ENCODE assay signal across 8 mouse cellular contexts in genomic region chr1:136132386-136133201, GRCm38 (mm10). TPM values are rescaled to one million over a fixed set of nuclear protein-coding genes. Genes with fewer than 3 reads are reported as not detected.
A peak's percentile ranks its signal among the peaks of the same experiment; 100 is the strongest.
DNase-seq lines count a peak whose midpoint lies in the region; ATAC-seq and TF ChIP-seq lines count a peak whose summit lies in the region.

No protein-coding gene starts in this region.

- H3K36me3 ChIP-seq in heart, embryonic 16.5 days (ENCODE audit: control insufficient read depth, insufficient read depth): no peaks in the 10 kb centered on the region
- H3K36me3 ChIP-seq in neural tube, embryonic 12.5 days: no peaks in the 10 kb centered on the region

- no peak for DNase-seq in heart, adult 9 months (ENCODE audit: low spot score in 2 of 2)
- DNase-seq in induced T-regulatory cell, adult 2 months (ENCODE audit: low read depth): peak; percentile 55
- DNase-seq in adrenal gland, adult 2 months: no peak
- DNase-seq in frontal cortex, postnatal 25 days (ENCODE audit: low spot score in 2 of 2): no peak
- no peak for DNase-seq in right cerebral cortex, postnatal 36 days (ENCODE audit: low spot score in 2 of 2)

- H3K27me3 ChIP-seq in heart, embryonic 16.5 days (ENCODE audit: control insufficient read depth, insufficient read depth, low read length): no peaks in the 10 kb centered on the region; the same call in 1 of the 2 replicates
- no peaks in the 10 kb centered on the region; the same call in 1 of the 2 replicates for H3K27me3 ChIP-seq in neural tube, embryonic 12.5 days (replicated peaks)

- WGBS in heart, embryonic 16.5 days: 51% methylated on average over 10 of the region's 10 CpGs
- WGBS in neural tube, embryonic 12.5 days: 22% methylated on average over 10 of the region's 10 CpGs

- TF ChIP-seq POLR2A in cortical plate, adult 2 months (IDR thresholded peaks at IDR 0.05; ENCODE audit: extremely low read depth, insufficient read depth, low read length): no peak

- H3K27ac ChIP-seq in heart, embryonic 16.5 days (ENCODE audit: low read length): peak overlapping the region; percentile 21; the same call in 1 of the 2 replicates
- peak overlapping the region; percentile 93 for H3K27ac ChIP-seq in cortical plate, adult 2 months (ENCODE audit: insufficient read depth, low read length)
- 0 out of 2 replicates have a peak overlapping the region, but pooled peaks have one; percentile 67 for H3K27ac ChIP-seq in neural tube, embryonic 12.5 days

- peak overlapping the region; percentile 64 for H3K4me3 ChIP-seq in heart, embryonic 16.5 days (ENCODE audit: low read length)
- peak overlapping the region; percentile 58 for H3K4me3 ChIP-seq in cortical plate, adult 2 months (ENCODE audit: insufficient read depth, low read length)
- peak overlapping the region; percentile 79 for H3K4me3 ChIP-seq in neural tube, embryonic 12.5 days

- no peaks in the 10 kb centered on the region for H3K9me3 ChIP-seq in heart, embryonic 16.5 days (replicated peaks; ENCODE audit: control insufficient read depth, low read length)
- H3K9me3 ChIP-seq in neural tube, embryonic 12.5 days: no peaks in the 10 kb centered on the region

- H3K4me1 ChIP-seq in heart, embryonic 16.5 days (ENCODE audit: control insufficient read depth, insufficient read depth, low read length): peaks cover 54% of the 10 kb centered on the region
- peaks cover 20% of the 10 kb centered on the region for H3K4me1 ChIP-seq in cortical plate, adult 2 months (ENCODE audit: control insufficient read depth, insufficient read depth, low read length)
- H3K4me1 ChIP-seq in neural tube, embryonic 12.5 days: peaks cover 77% of the 10 kb centered on the region

- ATAC-seq in heart, embryonic 16.5 days (replicated peaks; ENCODE audit: extremely low read depth, insufficient read depth, low FRiP score): no peak
- ATAC-seq in neural tube, embryonic 12.5 days (ENCODE audit: low FRiP score, low read depth): no peak

- H3K9ac ChIP-seq in heart, embryonic 16.5 days (ENCODE audit: low read length): peak overlapping the region; percentile 75; the same call in 1 of the 2 replicates
- peak overlapping the region; percentile 86 for H3K9ac ChIP-seq in neural tube, embryonic 12.5 days

- H3K4me2 ChIP-seq in heart, embryonic 16.5 days (ENCODE audit: low read depth, low read length): peak overlapping the region; percentile 93
- peak overlapping the region; percentile 75 for H3K4me2 ChIP-seq in neural tube, embryonic 12.5 days (replicated peaks)

- no peak for TF ChIP-seq CTCF in cortical plate, adult 2 months (IDR thresholded peaks at IDR 0.05; ENCODE audit: extremely low read depth, insufficient read depth, low read length)

RNA-seq across cellular contexts. Expression of gene Kif21b, which starts 1.4 kb away (rescaled TPM):
- 1.8 and 2.6 TPM in 2 replicates for polyA plus RNA-seq in heart, embryonic 16.5 days (2015; fragmentation: Nextera tagmentation; extraction: Ambion mirVana)
- 42.5 and 44.4 TPM in 2 replicates for polyA plus RNA-seq in cortical plate, adult 2 months (2012; rRNA removed)
- 35.9 and 37.1 TPM in 2 replicates for polyA plus RNA-seq in neural tube, embryonic 12.5 days (2016; fragmentation: Nextera tagmentation; extraction: Ambion mirVana)
- 1 to 10 TPM; 2.2 to 5.1 TPM for total RNA-seq in adrenal gland, adult 2 months (2021)
- polyA plus RNA-seq in adrenal gland, adult 2 months (2012; rRNA removed): 4.5 and 6.5 TPM in 2 replicates

Comparison
In these comparisons a context has a peak if more than half of its experiments do, and no peak if none do; other contexts are left out.
1. H3K27ac ChIP-seq: peak in every context shown above with its lines; median percentile 93 in cortical plate, adult 2 months; 67 in neural tube, embryonic 12.5 days; 21 in heart, embryonic 16.5 days.